Mouse (Mus musculus): ENCODE data around the gene Ankle1. TPM values are rescaled to one million over a fixed set of nuclear protein-coding genes. Genes with fewer than 3 reads are reported as not detected.
"Not testable (repeated sequence)": the region's sequence is repeated elsewhere in the genome, so short reads cannot be mapped to it uniquely, and the experiment has no call there.

Gene Ankle1
- polyA plus RNA-seq, 1 experiment from 2014 or later: 39.4 TPM

- Histone ChIP-seq H3K4me2 (ENCODE audit: low read depth, low read length) (no peak overlapping the region), H3K27me3 (replicated peaks; ENCODE audit: control insufficient read depth, insufficient read depth, low read length) (no peaks in the 10 kb centered on the region), H3K9me3 (ENCODE audit: control insufficient read depth, low read length) (no peaks in the 10 kb centered on the region), H3K36me3 (ENCODE audit: control insufficient read depth, insufficient read depth, low read length) (peaks cover 7% of the 10 kb centered on the region), H3K9ac (ENCODE audit: low read depth, low read length) (no peak overlapping the region), H3K27ac (ENCODE audit: low read length) (peak overlapping the region; percentile 66), H3K4me3 (ENCODE audit: low read length) (no peak overlapping the region), H3K4me1 (ENCODE audit: control insufficient read depth, insufficient read depth, low read length) (peaks cover 25% of the 10 kb centered on the region)
- WGBS: 87% methylated on average over 8 of the region's 8 CpGs
- ATAC-seq: no peak
Measured at GRCm38 (mm10) chr8:71404011-71404410, 1.8 kb upstream of the Ankle1 start.

- H3K36me3 ChIP-seq (ENCODE audit: control insufficient read depth, insufficient read depth, low read length): peaks cover 8% of the 10 kb centered on the region
- peaks cover 25% of the 10 kb centered on the region for H3K4me1 ChIP-seq (ENCODE audit: control insufficient read depth, insufficient read depth, low read length)
- peak overlapping the region; percentile 95 for H3K4me2 ChIP-seq (ENCODE audit: low read depth, low read length)
- H3K4me3 ChIP-seq (ENCODE audit: low read length): peak overlapping the region; percentile 86
- 86% methylated on average over 9 of the region's 9 CpGs for WGBS
- 0 out of 2 replicates have a peak overlapping the region, but pooled peaks have one; percentile 83 for H3K9ac ChIP-seq (ENCODE audit: low read depth, low read length)
- no peaks in the 10 kb centered on the region for H3K27me3 ChIP-seq (replicated peaks; ENCODE audit: control insufficient read depth, insufficient read depth, low read length)
- H3K9me3 ChIP-seq (ENCODE audit: control insufficient read depth, low read length): no peaks in the 10 kb centered on the region
- H3K27ac ChIP-seq (ENCODE audit: low read length): no peak overlapping the region
- ATAC-seq: no peak
Measured at GRCm38 (mm10) chr8:71404951-71405351, 859 bp upstream of the Ankle1 start.

- peak overlapping the region; percentile 86 for H3K4me3 ChIP-seq (ENCODE audit: low read length)
- ATAC-seq: peak; percentile 79
- H3K4me1 ChIP-seq (ENCODE audit: control insufficient read depth, insufficient read depth, low read length): peaks cover 25% of the 10 kb centered on the region
- H3K4me2 ChIP-seq (ENCODE audit: low read depth, low read length): peak overlapping the region; percentile 95
- H3K9me3 ChIP-seq (ENCODE audit: control insufficient read depth, low read length): no peaks in the 10 kb centered on the region
- H3K27ac ChIP-seq (ENCODE audit: low read length): peak overlapping the region; percentile 70
- H3K9ac ChIP-seq (ENCODE audit: low read depth, low read length): peak overlapping the region; percentile 83
- H3K36me3 ChIP-seq (ENCODE audit: control insufficient read depth, insufficient read depth, low read length): peaks cover 8% of the 10 kb centered on the region
- WGBS: 1% methylated on average over 55 of the region's 55 CpGs
- H3K27me3 ChIP-seq (replicated peaks; ENCODE audit: control insufficient read depth, insufficient read depth, low read length): no peaks in the 10 kb centered on the region
Measured at GRCm38 (mm10) chr8:71406099-71407015, 547 bp downstream of the Ankle1 start.

GRCm38 (mm10) chr8:71407441-71407840 is 1.6 kb downstream of the Ankle1 start:
- Histone ChIP-seq H3K27me3 (replicated peaks; ENCODE audit: control insufficient read depth, insufficient read depth, low read length) (no peaks in the 10 kb centered on the region), H3K4me3 (ENCODE audit: low read length) (no peak overlapping the region; the same call in 1 of the 2 replicates), H3K9me3 (ENCODE audit: control insufficient read depth, low read length) (no peaks in the 10 kb centered on the region), H3K27ac (ENCODE audit: low read length) (no peak overlapping the region), H3K4me2 (ENCODE audit: low read depth, low read length) (no peak overlapping the region), H3K4me1 (ENCODE audit: control insufficient read depth, insufficient read depth, low read length) (peaks cover 25% of the 10 kb centered on the region), H3K36me3 (ENCODE audit: control insufficient read depth, insufficient read depth, low read length) (peaks cover 8% of the 10 kb centered on the region), H3K9ac (ENCODE audit: low read depth, low read length) (0 out of 2 replicates have a peak overlapping the region, but pooled peaks have one; percentile 16)
- ATAC-seq: no peak
- 92% methylated on average over 14 of the region's 14 CpGs for WGBS

GRCm38 (mm10) chr8:71408231-71408630 is 2.4 kb downstream of the Ankle1 start:
- 96% methylated on average over 4 of the region's 4 CpGs for WGBS
- ATAC-seq: no peak
- Histone ChIP-seq H3K9ac (ENCODE audit: low read depth, low read length) (no peak overlapping the region), H3K27me3 (replicated peaks; ENCODE audit: control insufficient read depth, insufficient read depth, low read length) (no peaks in the 10 kb centered on the region), H3K9me3 (ENCODE audit: control insufficient read depth, low read length) (no peaks in the 10 kb centered on the region), H3K4me2 (ENCODE audit: low read depth, low read length) (no peak overlapping the region), H3K36me3 (ENCODE audit: control insufficient read depth, insufficient read depth, low read length) (peaks cover 8% of the 10 kb centered on the region), H3K27ac (ENCODE audit: low read length) (no peak overlapping the region), H3K4me3 (ENCODE audit: low read length) (no peak overlapping the region), H3K4me1 (ENCODE audit: control insufficient read depth, insufficient read depth, low read length) (peaks cover 25% of the 10 kb centered on the region)

- H3K4me1 ChIP-seq (ENCODE audit: control insufficient read depth, insufficient read depth, low read length): peaks cover 11% of the 10 kb centered on the region
- no peak for ATAC-seq
- no peak overlapping the region for H3K4me3 ChIP-seq (ENCODE audit: low read length)
- H3K9ac ChIP-seq (ENCODE audit: low read depth, low read length): no peak overlapping the region
- WGBS: 47% methylated on average over 11 of the region's 11 CpGs
- no peaks in the 10 kb centered on the region for H3K27me3 ChIP-seq (replicated peaks; ENCODE audit: control insufficient read depth, insufficient read depth, low read length)
- H3K4me2 ChIP-seq (ENCODE audit: low read depth, low read length): no peak overlapping the region
- no peak overlapping the region for H3K27ac ChIP-seq (ENCODE audit: low read length)
- H3K9me3 ChIP-seq (ENCODE audit: control insufficient read depth, low read length): no peaks in the 10 kb centered on the region
- peaks cover 8% of the 10 kb centered on the region for H3K36me3 ChIP-seq (ENCODE audit: control insufficient read depth, insufficient read depth, low read length)
Measured at GRCm38 (mm10) chr8:71411535-71412273, 5.9 kb downstream of the Ankle1 start.

- Histone ChIP-seq H3K27me3 (replicated peaks; ENCODE audit: control insufficient read depth, insufficient read depth, low read length) (no peaks in the 10 kb centered on the region), H3K9me3 (ENCODE audit: control insufficient read depth, low read length) (no peaks in the 10 kb centered on the region), H3K4me3 (ENCODE audit: low read length) (no peak overlapping the region), H3K4me2 (ENCODE audit: low read depth, low read length) (no peak overlapping the region), H3K4me1 (ENCODE audit: control insufficient read depth, insufficient read depth, low read length) (no peaks in the 10 kb centered on the region), H3K36me3 (ENCODE audit: control insufficient read depth, insufficient read depth, low read length) (no peaks in the 10 kb centered on the region), H3K27ac (ENCODE audit: low read length) (no peak overlapping the region), H3K9ac (ENCODE audit: low read depth, low read length) (no peak overlapping the region)
- ATAC-seq: no peak
Measured at GRCm38 (mm10) chr8:71422121-71422520, 16.3 kb downstream of the Ankle1 start.

GRCm38 (mm10) chr8:71432935-71433334 is 27.1 kb downstream of the Ankle1 start:
- H3K4me2 ChIP-seq (ENCODE audit: low read depth, low read length); H3K27me3 ChIP-seq (replicated peaks; ENCODE audit: control insufficient read depth, insufficient read depth, low read length); H3K9ac ChIP-seq (ENCODE audit: low read depth, low read length); ATAC-seq; H3K27ac ChIP-seq (ENCODE audit: low read length); H3K4me3 ChIP-seq (ENCODE audit: low read length); H3K36me3 ChIP-seq (ENCODE audit: control insufficient read depth, insufficient read depth, low read length); H3K4me1 ChIP-seq (ENCODE audit: control insufficient read depth, insufficient read depth, low read length); H3K9me3 ChIP-seq (ENCODE audit: control insufficient read depth, low read length): not testable (repeated sequence)
- WGBS: 78% methylated on average over 1 of the region's 1 CpGs

- Histone ChIP-seq H3K36me3 (ENCODE audit: control insufficient read depth, insufficient read depth, low read length) (no peaks in the 10 kb centered on the region), H3K4me3 (ENCODE audit: low read length) (no peak overlapping the region), H3K9ac (ENCODE audit: low read depth, low read length) (no peak overlapping the region), H3K27me3 (replicated peaks; ENCODE audit: control insufficient read depth, insufficient read depth, low read length) (peaks cover 3% of the 10 kb centered on the region; the same call in 1 of the 2 replicates), H3K4me2 (ENCODE audit: low read depth, low read length) (no peak overlapping the region), H3K27ac (ENCODE audit: low read length) (no peak overlapping the region), H3K9me3 (ENCODE audit: control insufficient read depth, low read length) (no peaks in the 10 kb centered on the region), H3K4me1 (ENCODE audit: control insufficient read depth, insufficient read depth, low read length) (no peaks in the 10 kb centered on the region)
- ATAC-seq: no peak
- 50% methylated on average over 3 of the region's 3 CpGs for WGBS
Measured at GRCm38 (mm10) chr8:71437041-71437440, 31.2 kb downstream of the Ankle1 start.
